Mouse (Mus musculus): ENCODE measurements around the gene 9930104L06Rik.
"Not testable (repeated sequence)": the region's sequence is repeated elsewhere in the genome, so short reads cannot be mapped to it uniquely, and the experiment has no call there.

9930104L06Rik gene

GRCm38 (mm10) chr4:124936613-124937471 lies at the start of gene 9930104L06Rik:
TSS of gene 9930104L06Rik (plus strand) at chr4:124937048.
- peak; percentile 90 to 93 for DNase-seq (ENCODE audit: low spot score in 2 of 2)

GRCm38 (mm10) chr4:124888702-124889101 lies 48.1 kb upstream of the 9930104L06Rik start:
- DNase-seq (ENCODE audit: low spot score in 2 of 2): no peak

GRCm38 (mm10) chr4:124889935-124890334 lies 46.9 kb upstream of the 9930104L06Rik start:
- DNase-seq (ENCODE audit: low spot score in 2 of 2): no peak

- no peak for DNase-seq (ENCODE audit: low spot score in 2 of 2)
These were observed 46.0 kb upstream of the 9930104L06Rik start for GRCm38 (mm10) chr4:124890831-124891230.

GRCm38 (mm10) chr4:124893769-124894168 lies 43.1 kb upstream of the 9930104L06Rik start:
- DNase-seq (ENCODE audit: low spot score in 2 of 2): no peak

GRCm38 (mm10) chr4:124894508-124895428 lies 42.1 kb upstream of the 9930104L06Rik start:
- no peak for DNase-seq (ENCODE audit: low spot score in 2 of 2)

GRCm38 (mm10) chr4:124898428-124898827 lies 38.4 kb upstream of the 9930104L06Rik start:
- no peak for DNase-seq (ENCODE audit: low spot score in 2 of 2)

GRCm38 (mm10) chr4:124899906-124900305 lies 36.9 kb upstream of the 9930104L06Rik start:
- no peak for DNase-seq (ENCODE audit: low spot score in 2 of 2)

GRCm38 (mm10) chr4:124905417-124905816 lies 31.4 kb upstream of the 9930104L06Rik start:
- DNase-seq (ENCODE audit: low spot score in 2 of 2): no peak

GRCm38 (mm10) chr4:124905971-124906822 lies 30.7 kb upstream of the 9930104L06Rik start:
- DNase-seq (ENCODE audit: low spot score in 2 of 2): no peak

GRCm38 (mm10) chr4:124928102-124928501 lies 8.7 kb upstream of the 9930104L06Rik start:
- no peak for DNase-seq (ENCODE audit: low spot score in 2 of 2)

GRCm38 (mm10) chr4:124939211-124939610 lies 2.4 kb downstream of the 9930104L06Rik start, which contains the start of gene Cdca8:
TSS of gene Cdca8 (minus strand) at chr4:124939311.
- not testable (repeated sequence) for DNase-seq (ENCODE audit: low spot score in 2 of 2)

- DNase-seq (ENCODE audit: low spot score in 2 of 2): peak; percentile 78 to 94
These were observed 6.2 kb downstream of the 9930104L06Rik start for GRCm38 (mm10) chr4:124943022-124943421.

GRCm38 (mm10) chr4:124943781-124944180 lies 6.9 kb downstream of the 9930104L06Rik start:
- DNase-seq (ENCODE audit: low spot score in 2 of 2): no peak

GRCm38 (mm10) chr4:124944961-124945360 lies 8.1 kb downstream of the 9930104L06Rik start:
- no peak for DNase-seq (ENCODE audit: low spot score in 2 of 2)

- no peak for DNase-seq (ENCODE audit: low spot score in 2 of 2)
These were observed 12.6 kb downstream of the 9930104L06Rik start for GRCm38 (mm10) chr4:124949488-124949887.

- no peak for DNase-seq (ENCODE audit: low spot score in 2 of 2)
These were observed 13.6 kb downstream of the 9930104L06Rik start for GRCm38 (mm10) chr4:124950181-124951035.

GRCm38 (mm10) chr4:124951036-124951433 lies 14.2 kb downstream of the 9930104L06Rik start:
- DNase-seq (ENCODE audit: low spot score in 2 of 2): no peak

GRCm38 (mm10) chr4:124953546-124953945 lies 16.7 kb downstream of the 9930104L06Rik start:
- no peak for DNase-seq (ENCODE audit: low spot score in 2 of 2)

GRCm38 (mm10) chr4:124957284-124957683 lies 20.4 kb downstream of the 9930104L06Rik start:
- DNase-seq (ENCODE audit: low spot score in 2 of 2): no peak

Measured in spleen, postnatal 4 days (tissue).